Mouse (Mus musculus) heart, postnatal 0 days (tissue): ENCODE measurements around the gene Itgb1.

ENCODE experiments used
- CTCF ChIP-seq: IDR thresholded peaks from 2 replicates; pipeline ENCODE4 v1.5.1; 2016; ENCODE audit warnings: antibody characterized with exemption, control low read depth, low read depth
- EP300 ChIP-seq: IDR thresholded peaks from 2 replicates; pipeline ENCODE4 v1.6.1; 2016; ENCODE audit warnings: antibody characterized with exemption, low read depth

DNA sequence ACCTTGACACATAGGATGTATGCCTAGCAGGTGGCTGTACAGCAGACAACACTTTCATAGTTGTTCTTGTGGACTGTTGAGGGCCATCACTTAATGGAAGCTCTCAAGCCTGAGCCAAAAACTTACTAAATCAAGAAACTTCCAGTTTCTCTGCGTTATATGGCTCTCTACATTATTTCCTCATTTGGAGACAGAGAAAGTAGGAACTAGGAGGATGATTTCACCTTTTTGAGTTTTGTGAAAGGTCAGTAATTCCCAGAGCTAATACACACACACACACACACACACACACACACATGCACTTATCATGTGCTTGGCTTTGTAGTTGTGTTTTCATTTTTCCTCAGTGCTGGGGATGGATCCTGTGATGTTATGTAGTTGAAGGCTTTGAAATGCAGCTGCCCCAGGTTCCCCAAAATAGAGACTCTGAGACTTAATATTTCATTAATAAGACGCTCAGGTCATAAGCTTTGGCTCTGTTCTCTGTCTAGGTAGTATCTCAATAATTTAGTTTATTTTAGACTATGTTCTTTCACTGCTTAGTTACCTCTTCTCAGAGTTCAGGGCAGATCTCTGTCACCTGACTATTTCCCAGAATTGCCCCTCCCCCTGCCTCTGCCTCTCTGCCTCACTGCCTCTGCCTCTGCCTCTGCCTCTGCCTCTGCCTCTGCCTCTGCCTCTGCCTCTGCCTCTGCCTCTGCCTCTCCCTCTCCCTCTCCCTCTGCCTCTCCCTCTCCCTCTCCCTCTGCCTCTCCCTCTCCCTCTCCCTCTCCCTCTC, 4.7 kb upstream of the Itgb1 start:
- no peak for TF ChIP-seq CTCF
- TF ChIP-seq EP300, result no peak
